Mouse (Mus musculus) hematopoietic stem cell, adult 5-6 weeks (primary cell): ENCODE measurements around the gene 1110051M20Rik. TPM values are rescaled to one million over a fixed set of nuclear protein-coding genes. Genes with fewer than 3 reads are reported as not detected.

Experiments
- ATAC-seq, 2 experiments: fragments of 125-278 bp in 1 of 2; replicated peaks in 1 of 2; 2 replicates each; pipeline ENCODE4 v1.8.0; 2016 to 2017; ENCODE audit warnings: inconsistent platforms in 2 of 2, mild to moderate bottlenecking in 2 of 2, moderate number of reproducible peaks in 2 of 2, low read depth in 1 of 2, moderate TSS enrichment in 1 of 2; ENCODE audit not compliant: low FRiP score in 2 of 2, poor library complexity in 2 of 2, severe bottlenecking in 2 of 2, insufficient read depth in 1 of 2, low TSS enrichment in 1 of 2
- total RNA-seq: library from RNA; stranded (forward); fragments of 172-1452, 232-1000 nt; gene quantifications from 2 replicates; pipeline ENCODE4 v1.2.3, GENCODE M21; 2017

The 1110051M20Rik gene
- total RNA-seq, 1 experiment from 2014 or later: 11.0 TPM

GRCm38 (mm10) chr2:91439271-91439670 lies 5.2 kb downstream of the 1110051M20Rik start:
- ATAC-seq: no peak

- ATAC-seq: no peak
Measured at GRCm38 (mm10) chr2:91437116-91437815, 7.2 kb downstream of the 1110051M20Rik start.

- no peak for ATAC-seq
Measured at GRCm38 (mm10) chr2:91436713-91437112, 7.8 kb downstream of the 1110051M20Rik start.

- no peak for ATAC-seq
Measured at GRCm38 (mm10) chr2:91430600-91430919, 13.9 kb downstream of the 1110051M20Rik start.

GRCm38 (mm10) chr2:91429915-91430599 lies 14.4 kb downstream of the 1110051M20Rik start:
- no peak for ATAC-seq

GRCm38 (mm10) chr2:91429146-91429545 lies 15.4 kb downstream of the 1110051M20Rik start:
- no peak for ATAC-seq

GRCm38 (mm10) chr2:91426321-91426720 lies 18.2 kb downstream of the 1110051M20Rik start:
- no peak for ATAC-seq

- ATAC-seq: no peak
Measured at GRCm38 (mm10) chr2:91424061-91424720, 20.3 kb downstream of the 1110051M20Rik start.

GRCm38 (mm10) chr2:91421641-91422040 lies 22.9 kb downstream of the 1110051M20Rik start:
- no peak for ATAC-seq

- ATAC-seq: no peak
Measured at GRCm38 (mm10) chr2:91413811-91414210, 30.7 kb downstream of the 1110051M20Rik start.

- ATAC-seq: peak; percentile 32 to 91; a peak in 3 of 4 replicates
Measured at GRCm38 (mm10) chr2:91412361-91412760, 32.1 kb downstream of the 1110051M20Rik start.

- ATAC-seq: no peak
Measured at GRCm38 (mm10) chr2:91411473-91411872, 33.0 kb downstream of the 1110051M20Rik start.

- no peak for ATAC-seq
Measured at GRCm38 (mm10) chr2:91408031-91408430, 36.5 kb downstream of the 1110051M20Rik start.

GRCm38 (mm10) chr2:91405071-91405470 lies 39.4 kb downstream of the 1110051M20Rik start:
- no peak for ATAC-seq

- no peak for ATAC-seq
Measured at GRCm38 (mm10) chr2:91399727-91400126, 44.8 kb downstream of the 1110051M20Rik start.

- ATAC-seq: no peak
Measured at GRCm38 (mm10) chr2:91399168-91399567, 45.3 kb downstream of the 1110051M20Rik start.

GRCm38 (mm10) chr2:91394078-91394477 lies 50.4 kb downstream of the 1110051M20Rik start:
- ATAC-seq: no peak

- ATAC-seq: no peak
Measured at GRCm38 (mm10) chr2:91388738-91389137, 55.8 kb downstream of the 1110051M20Rik start.
